Mouse (Mus musculus): ENCODE measurements around the gene Otulinl. TPM values are rescaled to one million over a fixed set of nuclear protein-coding genes. Genes with fewer than 3 reads are reported as not detected.
"Not testable (repeated sequence)": the region's sequence is repeated elsewhere in the genome, so short reads cannot be mapped to it uniquely, and the experiment has no call there.

The Otulinl gene
- 2.1 and 3.1 TPM in 2 replicates for polyA plus RNA-seq (2012; rRNA removed)

DNA sequence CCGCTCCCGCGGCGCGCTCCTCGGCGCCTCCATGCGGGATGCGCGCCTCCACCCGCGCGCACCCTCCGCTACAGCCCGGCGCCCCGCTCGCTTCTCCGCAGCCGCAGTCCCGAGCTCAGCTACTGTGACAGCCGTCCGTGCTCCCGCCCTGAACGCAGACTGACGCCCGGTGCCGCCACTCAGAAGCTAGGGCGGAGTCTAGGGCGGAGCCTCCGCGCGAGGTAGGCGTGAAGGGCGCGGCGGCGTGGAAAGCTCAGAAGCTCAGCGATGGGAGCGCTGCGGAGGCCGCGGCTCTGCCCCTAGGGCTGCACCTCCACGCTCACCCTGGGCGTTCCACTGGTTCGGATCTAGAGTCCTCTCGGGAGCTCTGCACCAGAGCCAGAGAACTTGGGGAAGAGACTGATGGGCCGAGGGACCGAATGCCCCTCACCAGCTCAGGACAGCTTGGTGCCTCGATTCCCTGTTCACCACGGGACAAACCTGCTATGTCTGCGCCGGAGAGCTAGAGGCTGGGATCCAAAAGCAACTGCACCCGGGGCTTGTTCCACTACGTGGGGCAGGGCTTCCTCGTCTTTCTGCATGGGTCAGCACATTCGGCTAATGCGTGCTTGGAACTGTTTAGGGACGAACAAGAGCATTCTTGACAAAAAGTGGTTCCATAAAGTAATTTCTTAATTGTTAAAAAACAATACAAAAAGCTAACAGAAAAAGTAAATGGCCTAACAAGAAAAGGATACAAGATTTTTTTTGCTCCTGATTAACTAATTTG is at the start of gene Otulinl:
Gene Otulinl, minus strand, starts transcription at position 161 of the 769 bp plus-strand sequence.
- peaks cover 3% of the 10 kb centered on the region for H3K4me1 ChIP-seq (ENCODE audit: control insufficient read depth, insufficient read depth, low read length)
- peak within 1 kb of the TSS; percentile 82 for H3K4me3 ChIP-seq (ENCODE audit: control insufficient read depth, low read depth, low read length)
- no peaks in the 10 kb centered on the region for H3K36me3 ChIP-seq (ENCODE audit: control insufficient read depth, insufficient read depth, low read length)
- TF ChIP-seq CTCF (IDR thresholded peaks at IDR 0.05; ENCODE audit: control insufficient read depth, insufficient read depth, insufficient replicate concordance, low read depth, low read length) (no peak), POLR2A (IDR thresholded peaks at IDR 0.05; ENCODE audit: control insufficient read depth, low read depth, low read length) (peak; percentile 38)
- peak within 1 kb of the TSS; percentile 27; the same call in 1 of the 2 replicates for H3K27ac ChIP-seq (ENCODE audit: control insufficient read depth, insufficient read depth, low read depth, low read length)
- no peaks in the 10 kb centered on the region for H3K27me3 ChIP-seq (ENCODE audit: control insufficient read depth, insufficient read depth, low read length)

- no peak overlapping the region for H3K4me3 ChIP-seq (ENCODE audit: control insufficient read depth, low read depth, low read length)
- H3K27ac ChIP-seq (ENCODE audit: control insufficient read depth, insufficient read depth, low read depth, low read length) = no peak overlapping the region
- H3K4me1 ChIP-seq (ENCODE audit: control insufficient read depth, insufficient read depth, low read length) = peaks cover 6% of the 10 kb centered on the region; the same call in 1 of the 2 replicates
- no peak for TF ChIP-seq CTCF (IDR thresholded peaks at IDR 0.05; ENCODE audit: control insufficient read depth, insufficient read depth, insufficient replicate concordance, low read depth, low read length)
- no peak for TF ChIP-seq POLR2A (IDR thresholded peaks at IDR 0.05; ENCODE audit: control insufficient read depth, low read depth, low read length)
- no peaks in the 10 kb centered on the region for H3K27me3 ChIP-seq (ENCODE audit: control insufficient read depth, insufficient read depth, low read length)
- H3K36me3 ChIP-seq (ENCODE audit: control insufficient read depth, insufficient read depth, low read length) = no peaks in the 10 kb centered on the region
Observed at GRCm38 (mm10) chr15:27726228-27726627, 44.8 kb upstream of the Otulinl start.

GRCm38 (mm10) chr15:27724796-27725680 is 43.7 kb upstream of the Otulinl start:
- H3K36me3 ChIP-seq (ENCODE audit: control insufficient read depth, insufficient read depth, low read length) = no peaks in the 10 kb centered on the region
- H3K27me3 ChIP-seq (ENCODE audit: control insufficient read depth, insufficient read depth, low read length) = no peaks in the 10 kb centered on the region
- no peak overlapping the region for H3K4me3 ChIP-seq (ENCODE audit: control insufficient read depth, low read depth, low read length)
- H3K27ac ChIP-seq (ENCODE audit: control insufficient read depth, insufficient read depth, low read depth, low read length) = no peak overlapping the region
- peaks cover 6% of the 10 kb centered on the region; the same call in 1 of the 2 replicates for H3K4me1 ChIP-seq (ENCODE audit: control insufficient read depth, insufficient read depth, low read length)
- TF ChIP-seq CTCF (IDR thresholded peaks at IDR 0.05; ENCODE audit: control insufficient read depth, insufficient read depth, insufficient replicate concordance, low read depth, low read length) = no peak
- TF ChIP-seq POLR2A (IDR thresholded peaks at IDR 0.05; ENCODE audit: control insufficient read depth, low read depth, low read length) = no peak

- H3K4me3 ChIP-seq (ENCODE audit: control insufficient read depth, low read depth, low read length) = no peak overlapping the region
- no peaks in the 10 kb centered on the region for H3K27me3 ChIP-seq (ENCODE audit: control insufficient read depth, insufficient read depth, low read length)
- peaks cover 6% of the 10 kb centered on the region; the same call in 1 of the 2 replicates for H3K4me1 ChIP-seq (ENCODE audit: control insufficient read depth, insufficient read depth, low read length)
- TF ChIP-seq CTCF (IDR thresholded peaks at IDR 0.05; ENCODE audit: control insufficient read depth, insufficient read depth, insufficient replicate concordance, low read depth, low read length) (no peak), POLR2A (IDR thresholded peaks at IDR 0.05; ENCODE audit: control insufficient read depth, low read depth, low read length) (no peak)
- no peaks in the 10 kb centered on the region for H3K36me3 ChIP-seq (ENCODE audit: control insufficient read depth, insufficient read depth, low read length)
- peak overlapping the region; percentile 3 for H3K27ac ChIP-seq (ENCODE audit: control insufficient read depth, insufficient read depth, low read depth, low read length)
Observed at GRCm38 (mm10) chr15:27724298-27724697, 42.9 kb upstream of the Otulinl start.

DNA sequence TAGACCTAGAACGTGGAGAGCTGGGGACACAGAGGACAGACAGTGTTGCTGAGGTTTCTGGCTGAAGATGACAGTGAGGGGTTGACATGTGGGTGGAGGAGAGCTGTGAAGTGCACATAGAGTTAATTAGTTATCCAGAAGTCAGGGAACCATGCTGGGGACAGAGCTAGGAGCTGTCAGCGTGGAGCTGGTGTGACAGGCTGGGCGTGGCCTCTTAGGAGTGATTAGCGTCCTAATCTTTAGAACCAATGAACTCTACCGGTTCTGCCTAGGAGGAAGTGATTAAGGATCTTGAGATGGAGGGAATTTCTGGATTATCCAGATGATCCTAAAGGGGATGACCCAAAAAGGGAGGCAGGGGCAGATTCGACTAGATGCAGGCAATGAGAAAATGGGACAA is 42.4 kb upstream of the Otulinl start:
- no peak overlapping the region for H3K4me3 ChIP-seq (ENCODE audit: control insufficient read depth, low read depth, low read length)
- no peaks in the 10 kb centered on the region for H3K36me3 ChIP-seq (ENCODE audit: control insufficient read depth, insufficient read depth, low read length)
- H3K27me3 ChIP-seq (ENCODE audit: control insufficient read depth, insufficient read depth, low read length) = no peaks in the 10 kb centered on the region
- H3K4me1 ChIP-seq (ENCODE audit: control insufficient read depth, insufficient read depth, low read length) = peaks cover 6% of the 10 kb centered on the region; the same call in 1 of the 2 replicates
- H3K27ac ChIP-seq (ENCODE audit: control insufficient read depth, insufficient read depth, low read depth, low read length) = no peak overlapping the region; the same call in 1 of the 2 replicates
- TF ChIP-seq CTCF (IDR thresholded peaks at IDR 0.05; ENCODE audit: control insufficient read depth, insufficient read depth, insufficient replicate concordance, low read depth, low read length) (no peak), POLR2A (IDR thresholded peaks at IDR 0.05; ENCODE audit: control insufficient read depth, low read depth, low read length) (no peak)

DNA sequence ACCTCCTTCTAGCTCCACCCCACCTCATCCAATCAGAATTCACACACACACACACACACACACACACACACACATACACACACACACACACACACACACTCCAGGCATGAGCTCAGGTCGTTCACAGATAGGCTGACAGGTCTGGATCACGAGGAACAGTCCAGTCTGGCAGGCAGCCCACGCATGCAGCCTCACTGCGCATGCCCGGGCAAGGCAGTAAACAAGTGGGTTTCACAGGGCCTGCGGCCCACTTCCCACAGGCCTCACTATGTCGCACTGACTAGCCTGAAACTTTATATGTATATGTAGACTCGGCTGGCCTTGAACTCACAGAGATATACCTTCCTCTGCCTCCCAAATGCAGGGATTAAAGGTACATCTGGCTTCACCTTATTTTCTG is 38.9 kb upstream of the Otulinl start:
- not testable (repeated sequence) for H3K27ac ChIP-seq (ENCODE audit: control insufficient read depth, insufficient read depth, low read depth, low read length); H3K4me1 ChIP-seq (ENCODE audit: control insufficient read depth, insufficient read depth, low read length)

GRCm38 (mm10) chr15:27718668-27719067 is 37.3 kb upstream of the Otulinl start:
- TF ChIP-seq POLR2A (IDR thresholded peaks at IDR 0.05; ENCODE audit: control insufficient read depth, low read depth, low read length) (no peak), CTCF (IDR thresholded peaks at IDR 0.05; ENCODE audit: control insufficient read depth, insufficient read depth, insufficient replicate concordance, low read depth, low read length) (no peak)
- Histone ChIP-seq H3K4me1 (ENCODE audit: control insufficient read depth, insufficient read depth, low read length) (peaks cover 2% of the 10 kb centered on the region; the same call in 1 of the 2 replicates), H3K36me3 (ENCODE audit: control insufficient read depth, insufficient read depth, low read length) (no peaks in the 10 kb centered on the region), H3K27ac (ENCODE audit: control insufficient read depth, insufficient read depth, low read depth, low read length) (no peak overlapping the region), H3K27me3 (ENCODE audit: control insufficient read depth, insufficient read depth, low read length) (no peaks in the 10 kb centered on the region), H3K4me3 (ENCODE audit: control insufficient read depth, low read depth, low read length) (no peak overlapping the region)

More for the DNA sequence above, 38.9 kb upstream of the Otulinl start:
- not testable (repeated sequence) for H3K27me3 ChIP-seq (ENCODE audit: control insufficient read depth, insufficient read depth, low read length); H3K36me3 ChIP-seq (ENCODE audit: control insufficient read depth, insufficient read depth, low read length); H3K4me3 ChIP-seq (ENCODE audit: control insufficient read depth, low read depth, low read length)
